Mouse (Mus musculus) liver, embryonic 14.5 days (tissue): ENCODE data around the gene Wwp2.

ENCODE experiments used
- CTCF ChIP-seq: IDR thresholded peaks from 2 replicates; pipeline ENCODE4 v1.5.1; 2016; ENCODE audit warnings: antibody characterized with exemption, low read depth, control low read depth
- EP300 ChIP-seq: IDR thresholded peaks from 2 replicates; pipeline ENCODE4 v1.6.1; 2016; ENCODE audit warnings: antibody characterized with exemption, low read depth

DNA sequence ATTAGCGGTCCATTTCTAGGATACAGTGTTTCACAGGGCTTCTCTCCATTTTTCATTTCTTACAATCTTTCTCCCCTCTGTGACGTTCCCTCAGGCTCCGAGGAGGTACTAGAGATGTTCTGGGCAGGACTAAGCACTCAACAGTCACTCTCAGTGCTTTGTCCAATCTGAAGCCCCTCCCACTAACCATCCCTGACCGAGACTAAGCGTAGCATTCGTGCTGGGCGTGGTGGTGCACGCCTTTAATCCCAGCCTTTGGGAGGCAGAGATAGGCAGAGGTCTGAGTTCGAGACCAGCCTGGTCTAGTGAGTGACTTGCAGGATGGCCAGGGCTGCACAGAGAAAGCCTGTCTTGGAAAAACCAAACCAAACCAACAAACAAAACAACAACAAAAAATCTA lies 163.5 kb downstream of the Wwp2 start:
- no peak for TF ChIP-seq CTCF
- no peak for TF ChIP-seq EP300
